Mouse (Mus musculus): ENCODE results near the gene Msi2. TPM values are rescaled to one million over a fixed set of nuclear protein-coding genes. Genes with fewer than 3 reads are reported as not detected.

The Msi2 gene
- total RNA-seq, 2 experiments from 2014 or later = 119 to 127 TPM

DNA sequence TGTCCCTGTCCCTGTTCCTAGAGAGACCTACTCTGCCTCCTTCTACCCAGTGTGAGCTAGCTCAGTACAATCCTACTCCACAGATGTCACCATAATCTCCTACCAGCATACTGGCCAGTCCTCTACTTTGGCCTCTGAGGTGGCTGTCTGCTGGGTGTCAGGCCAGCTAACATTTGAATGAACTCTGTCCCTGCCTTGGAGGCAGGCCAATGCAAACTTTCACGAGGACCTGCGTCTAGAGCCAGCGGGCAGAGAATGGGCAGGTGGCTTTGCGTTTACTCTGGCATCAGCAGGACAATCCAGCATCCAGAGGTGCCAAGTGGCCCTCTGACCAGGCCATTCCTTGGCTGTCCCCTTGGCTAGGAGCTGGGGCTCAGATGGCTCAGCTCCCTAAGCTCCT, 331.4 kb downstream of the Msi2 start:
- DNase-seq (ENCODE audit: low spot score in 2 of 2) = no peak

- no peak for DNase-seq (ENCODE audit: low spot score in 2 of 2)
These were observed 335.9 kb downstream of the Msi2 start for GRCm38 (mm10) chr11:88382449-88382848.

DNA sequence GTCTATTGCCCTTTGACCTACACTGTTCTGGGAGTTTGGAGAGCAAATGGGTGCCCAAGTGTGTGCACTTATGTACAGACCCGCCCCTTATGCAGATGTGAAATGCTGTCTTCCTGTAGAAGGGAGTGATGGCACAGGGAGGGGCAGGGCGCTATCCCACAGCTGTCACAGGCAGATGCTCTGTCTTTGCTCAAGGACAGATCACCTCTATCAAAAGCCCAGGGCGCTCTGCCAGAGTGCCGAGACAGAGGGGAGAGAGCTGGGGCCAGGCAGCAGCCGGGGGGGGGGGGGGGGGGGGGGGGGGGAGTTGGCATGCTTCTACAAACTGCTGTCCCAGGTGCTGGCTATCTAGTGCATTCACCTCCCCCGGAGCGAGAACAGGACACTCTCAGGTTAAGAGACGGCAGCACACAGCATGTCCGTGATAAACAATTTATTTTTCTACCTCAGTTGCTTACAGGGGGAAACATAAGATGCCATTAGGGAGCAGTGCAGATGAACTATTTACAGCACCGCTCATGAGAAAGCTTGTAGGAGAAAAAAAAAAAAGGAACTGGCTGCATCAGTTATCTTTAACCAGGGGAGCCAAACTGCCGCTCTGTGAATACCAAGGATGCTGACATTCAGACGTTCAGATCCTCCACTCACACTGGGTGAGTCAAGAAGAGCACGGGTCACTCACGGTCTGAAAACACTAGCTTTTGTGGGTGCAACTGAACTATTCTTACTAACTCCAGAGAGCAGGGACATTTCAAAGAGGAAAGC, 337.0 kb downstream of the Msi2 start:
- DNase-seq (ENCODE audit: low spot score in 2 of 2) = no peak

- no peak for DNase-seq (ENCODE audit: low spot score in 2 of 2)
These were observed 338.7 kb downstream of the Msi2 start for GRCm38 (mm10) chr11:88379635-88380034.

GRCm38 (mm10) chr11:88378686-88379339, 339.5 kb downstream of the Msi2 start:
- no peak for DNase-seq (ENCODE audit: low spot score in 2 of 2)

GRCm38 (mm10) chr11:88372589-88372988, 345.7 kb downstream of the Msi2 start:
- peak in 1 of 2 experiments; percentile 29 for DNase-seq (ENCODE audit: low spot score in 2 of 2)

DNA sequence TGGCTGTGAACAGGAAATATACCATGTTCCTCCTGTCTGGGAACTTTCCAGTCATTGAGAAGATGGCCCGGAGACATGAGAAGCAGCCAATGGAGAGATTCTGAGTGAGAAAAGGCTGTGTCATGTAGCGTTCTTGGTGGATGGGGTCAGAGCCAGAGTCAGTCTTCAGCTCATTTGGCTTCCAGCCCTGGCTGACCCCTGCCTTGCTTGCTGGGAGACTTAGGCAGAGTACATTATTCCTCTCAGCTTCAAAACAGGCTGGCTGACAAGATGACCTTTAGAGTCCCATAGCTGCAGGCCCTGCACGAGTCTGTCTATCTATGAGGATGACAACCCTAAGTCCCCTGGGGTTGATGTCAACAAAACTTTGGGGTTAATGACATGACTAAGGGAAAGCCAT, 348.4 kb downstream of the Msi2 start:
- DNase-seq (ENCODE audit: low spot score in 2 of 2) = no peak

DNA sequence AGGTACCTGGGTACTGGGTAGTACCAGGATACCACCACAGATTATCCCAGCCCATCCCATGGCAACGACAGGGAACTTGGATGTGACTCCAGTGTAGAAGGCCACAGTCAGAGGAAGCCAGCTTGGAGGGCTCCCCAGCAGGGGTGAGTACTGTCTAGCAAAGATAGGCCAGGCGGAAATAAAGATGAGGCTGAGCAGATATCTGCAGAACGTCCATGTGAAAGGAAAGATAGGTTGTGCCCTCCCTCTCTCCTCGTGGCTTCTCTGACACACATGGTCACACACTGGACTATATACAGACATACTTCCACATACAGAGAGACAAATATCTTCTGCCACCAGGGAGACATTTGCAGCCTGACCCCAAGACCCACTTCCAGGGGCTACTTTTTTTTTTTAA, 350.8 kb downstream of the Msi2 start:
- no peak for DNase-seq (ENCODE audit: low spot score in 2 of 2)

DNA sequence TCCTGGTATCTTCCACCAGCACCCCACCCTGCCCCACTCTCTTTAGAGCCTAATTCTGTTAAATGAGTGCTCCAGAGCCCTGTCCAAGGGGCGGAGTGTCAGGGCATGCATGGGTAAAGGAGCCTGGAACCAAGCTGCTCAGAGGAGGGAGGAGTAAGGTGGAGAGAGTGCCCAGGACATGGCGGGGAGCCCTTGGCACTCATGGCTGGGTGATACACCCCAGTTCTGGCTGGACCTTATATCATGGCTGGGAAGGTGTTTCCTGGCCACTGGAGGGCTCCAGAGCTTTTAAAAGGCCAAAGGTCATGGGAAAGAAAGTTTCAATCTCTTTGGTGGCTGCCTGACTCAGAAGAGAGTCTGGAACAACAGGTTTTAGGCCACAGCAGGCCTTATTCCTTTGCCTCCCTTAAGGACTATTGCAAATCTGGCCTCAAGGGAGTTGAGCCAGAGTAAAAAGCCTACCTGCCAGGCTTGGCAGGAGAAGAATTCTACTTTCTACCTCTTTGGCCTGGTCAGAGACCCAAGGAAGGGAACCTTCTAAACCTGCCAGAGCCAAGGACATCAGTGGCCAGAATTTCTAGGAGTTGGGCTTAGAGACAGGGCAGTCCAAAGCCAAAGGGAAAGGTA, 352.3 kb downstream of the Msi2 start:
- no peak for DNase-seq (ENCODE audit: low spot score in 2 of 2)

- no peak for DNase-seq (ENCODE audit: low spot score in 2 of 2)
These were observed 354.1 kb downstream of the Msi2 start for GRCm38 (mm10) chr11:88364231-88364630.

DNA sequence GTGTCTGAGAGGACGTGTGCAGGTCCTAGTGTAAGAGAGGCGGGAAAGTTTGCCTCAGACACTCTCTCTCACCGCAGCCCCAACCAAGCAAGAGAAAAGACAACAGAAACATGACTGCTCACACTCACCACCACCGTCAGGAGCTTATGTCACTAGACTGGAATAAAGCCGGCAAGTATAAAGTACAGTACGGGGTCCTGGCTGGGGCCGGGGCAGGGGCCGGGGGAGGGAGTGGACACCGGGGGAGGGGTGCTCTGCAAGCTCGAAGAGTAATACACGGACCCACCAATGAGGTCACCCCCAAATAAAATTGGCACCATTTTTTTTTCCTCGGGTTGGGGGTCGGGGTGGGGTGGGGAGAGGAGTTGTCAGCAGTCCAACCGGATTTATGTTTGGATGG, 354.8 kb downstream of the Msi2 start:
- DNase-seq (ENCODE audit: low spot score in 2 of 2) = no peak

DNA sequence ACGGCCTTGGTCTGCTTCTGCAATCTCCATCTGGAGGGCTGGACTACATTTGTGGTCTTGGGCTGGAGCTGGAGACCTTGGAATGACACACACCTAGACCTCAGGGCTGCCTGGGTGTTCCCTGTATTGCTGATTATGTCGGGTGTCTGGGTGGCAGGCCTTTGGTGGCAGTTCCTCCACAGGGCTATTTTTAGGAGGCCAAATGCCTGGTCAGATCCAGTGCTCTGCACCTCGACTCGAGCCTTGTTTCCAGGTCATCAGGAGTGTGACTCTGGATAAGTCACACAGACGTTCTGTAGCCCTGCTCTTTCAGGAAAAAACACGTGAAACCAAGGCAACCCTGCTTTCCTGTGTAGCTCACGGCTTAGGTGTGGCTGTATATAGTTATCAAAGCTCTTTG, 358.6 kb downstream of the Msi2 start:
- no peak for DNase-seq (ENCODE audit: low spot score in 2 of 2)

DNA sequence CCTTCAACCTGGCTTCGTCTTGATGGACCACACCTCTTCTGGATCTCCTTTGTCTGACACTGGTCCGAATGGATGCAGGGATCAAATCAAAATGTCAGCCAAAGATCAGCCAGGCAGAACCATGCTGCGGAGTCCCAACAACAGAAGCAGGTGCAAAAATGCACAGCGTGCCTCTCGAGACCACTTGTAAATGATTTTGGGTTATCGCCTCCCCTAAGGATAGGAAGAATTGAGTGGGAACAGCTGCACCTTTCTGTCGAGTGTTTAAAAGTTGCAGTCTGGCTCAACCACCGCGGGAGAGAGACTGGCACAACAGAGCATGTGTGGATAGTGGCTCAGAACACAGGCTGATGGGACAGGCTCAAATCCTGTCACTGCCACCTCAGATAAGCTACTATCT, 361.0 kb downstream of the Msi2 start:
- DNase-seq (ENCODE audit: low spot score in 2 of 2) = no peak

DNA sequence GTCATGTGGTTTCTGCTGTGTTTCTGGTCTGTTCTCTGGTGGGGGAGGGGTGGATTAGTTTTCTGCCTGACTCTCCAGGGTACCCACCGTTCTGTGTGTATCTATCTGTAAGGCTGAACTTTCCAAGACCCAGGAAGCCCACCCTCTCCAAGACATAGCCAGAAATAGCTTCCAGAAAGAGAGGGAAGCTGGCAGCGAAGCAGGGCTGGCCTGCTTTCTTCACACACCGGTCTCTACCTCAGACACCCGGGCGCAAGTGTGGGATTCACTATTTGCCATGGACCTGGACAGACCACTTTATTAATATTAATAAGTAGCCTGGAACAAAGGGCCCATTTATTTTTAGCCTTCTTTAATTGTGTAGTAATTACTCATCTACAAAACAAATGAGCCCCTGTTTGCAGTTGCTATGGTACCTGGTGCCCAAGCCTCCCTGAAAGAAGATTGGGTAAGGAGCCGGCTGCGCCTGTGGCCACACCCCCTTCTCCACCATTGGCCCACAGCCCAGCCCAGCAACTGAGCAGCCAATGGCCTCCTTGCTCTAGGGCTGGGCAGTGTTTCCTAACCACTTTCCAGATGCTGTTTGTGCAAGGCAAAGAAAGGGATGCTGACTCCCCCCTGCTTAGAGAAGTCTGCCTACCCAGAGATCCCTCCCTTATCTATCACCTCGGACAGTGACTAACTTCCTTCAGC, 361.6 kb downstream of the Msi2 start:
- peak; percentile 40 to 61 for DNase-seq (ENCODE audit: low spot score in 2 of 2)

DNA sequence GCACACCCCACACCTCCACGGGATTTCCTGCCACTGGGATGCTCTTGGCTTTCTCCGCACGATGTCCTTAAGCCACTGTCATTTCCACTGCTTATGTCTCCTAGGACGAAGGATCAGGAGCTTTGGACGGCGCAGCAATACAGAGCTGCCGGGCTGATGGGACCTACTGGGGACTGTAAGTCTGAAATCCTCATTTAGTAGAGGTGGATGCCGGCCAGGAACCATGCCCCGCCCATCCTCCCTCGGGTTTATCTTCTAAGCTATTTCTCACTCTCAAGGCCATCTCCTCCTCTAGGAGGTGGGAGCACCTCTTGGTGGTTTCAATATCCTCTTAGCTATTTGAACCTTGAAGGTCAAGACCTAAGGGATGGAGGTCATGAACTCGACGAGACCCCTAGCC, 362.3 kb downstream of the Msi2 start:
- no peak for DNase-seq (ENCODE audit: low spot score in 2 of 2)

- no peak for DNase-seq (ENCODE audit: low spot score in 2 of 2)
These were observed 363.5 kb downstream of the Msi2 start for GRCm38 (mm10) chr11:88354771-88355170.

GRCm38 (mm10) chr11:88351722-88352473, 366.4 kb downstream of the Msi2 start:
- DNase-seq (ENCODE audit: low spot score in 2 of 2) = no peak

GRCm38 (mm10) chr11:88348690-88349089, 369.6 kb downstream of the Msi2 start:
- peak in 1 of 2 experiments; percentile 16 for DNase-seq (ENCODE audit: low spot score in 2 of 2)

- no peak for DNase-seq (ENCODE audit: low spot score in 2 of 2)
These were observed 370.3 kb downstream of the Msi2 start for GRCm38 (mm10) chr11:88348056-88348455.

DNA sequence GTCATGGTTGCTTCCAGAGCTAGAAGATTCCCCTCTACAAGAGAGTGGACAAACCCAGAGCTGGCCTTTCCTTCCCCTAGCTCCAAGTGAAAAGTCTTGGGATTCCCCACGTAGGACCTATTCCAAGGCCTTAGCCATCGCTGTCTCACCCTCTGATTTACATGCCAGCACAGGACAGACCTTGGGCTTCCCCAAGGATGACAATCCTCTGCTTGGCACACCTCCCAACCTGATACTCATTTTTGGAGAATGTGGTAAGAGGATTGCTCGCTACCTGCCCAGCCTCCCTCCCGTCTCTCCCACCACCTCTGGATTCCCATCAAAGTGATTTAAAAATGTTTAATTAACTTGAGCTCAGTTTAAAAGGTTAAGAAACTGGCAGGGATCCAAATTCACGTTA, 372.2 kb downstream of the Msi2 start:
- DNase-seq (ENCODE audit: low spot score in 2 of 2) = no peak

DNA sequence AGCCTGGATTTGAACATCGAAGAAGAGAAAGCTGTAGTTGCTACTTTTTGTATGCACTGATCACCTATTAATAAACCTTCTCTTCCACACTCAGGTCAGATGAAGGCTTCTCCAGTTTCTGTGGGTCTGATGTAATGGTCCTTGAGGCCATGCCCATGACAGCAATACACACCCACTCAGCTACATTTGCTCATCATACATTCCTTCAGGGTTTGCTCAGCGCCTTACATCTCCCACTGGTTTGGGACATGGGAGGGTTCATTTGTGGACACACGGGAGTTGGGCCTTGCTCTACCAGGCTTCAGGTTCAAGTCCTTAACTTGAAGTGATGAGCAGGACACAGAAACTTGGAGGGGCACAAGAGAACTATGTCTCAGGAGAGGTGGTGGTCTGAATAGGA, 380.4 kb downstream of the Msi2 start:
- DNase-seq (ENCODE audit: low spot score in 2 of 2) = no peak

Data from left cerebral cortex, adult 18-20 months (tissue).